Mouse (Mus musculus) bone marrow macrophage, adult 2 months (primary cell): ENCODE measurements around the gene Acsl5.

ENCODE experiments used
- CTCF ChIP-seq: IDR thresholded peaks from 2 replicates; pipeline ENCODE4 v1.5.1; 2012; ENCODE audit warnings: low read depth, mild to moderate bottlenecking, low read length, moderate library complexity
- POLR2A ChIP-seq: IDR thresholded peaks from 2 replicates; pipeline ENCODE4 v1.6.1; 2012; ENCODE audit warnings: mild to moderate bottlenecking, low read depth, low read length, borderline replicate concordance

DNA sequence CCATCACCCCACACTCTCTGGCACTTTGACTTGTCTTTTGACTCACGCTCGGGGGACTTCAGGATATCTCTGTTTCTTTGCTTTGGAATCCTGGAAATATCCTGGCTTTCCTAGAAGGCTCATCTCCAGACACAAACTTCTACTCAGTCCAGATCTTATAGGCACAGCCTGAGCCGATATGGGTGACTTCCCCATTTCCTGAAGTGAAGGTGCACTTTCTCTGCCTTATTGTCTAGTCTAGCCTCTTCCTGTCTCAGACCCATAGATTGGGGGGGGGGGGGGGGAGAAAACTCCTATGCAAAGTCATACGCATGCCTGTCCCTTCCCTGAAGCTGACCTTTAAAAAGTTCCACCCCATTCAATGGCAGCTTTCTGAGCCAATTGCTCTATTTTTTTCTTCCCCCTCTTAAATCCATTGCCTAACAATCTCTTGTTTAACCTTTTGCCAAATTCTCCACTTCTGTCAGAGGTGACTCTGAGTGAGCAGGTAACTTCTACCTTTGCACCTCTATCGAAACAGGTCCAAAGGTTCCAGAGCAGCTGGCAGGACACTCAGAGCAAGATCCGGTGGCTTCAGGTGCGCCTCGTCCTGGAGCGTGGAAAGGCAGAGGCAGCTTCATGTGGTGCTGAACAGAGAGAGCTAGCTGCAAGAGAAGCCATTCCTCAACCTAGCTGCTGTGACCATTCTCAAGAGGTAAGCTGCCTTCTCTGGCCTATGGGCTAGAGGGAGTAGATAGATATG, at the start of gene Acsl5:
- no peak for TF ChIP-seq POLR2A
- no peak for TF ChIP-seq CTCF
